Mouse (Mus musculus) lung, postnatal 14 days (tissue): Measurements from ENCODE around the gene Cdc25b.

Experiments used
- DNase-seq: peaks from one replicate; pipeline ENCODE4 v3.0.0; 2021

The Cdc25b gene

GRCm38 (mm10) chr2:131186771-131187601, at the start of gene Cdc25b, which contains the start of gene Spef1:
Gene Cdc25b, plus strand, starts transcription at chr2:131186949.
Gene Spef1, minus strand, starts transcription at chr2:131187282.
- peak; percentile 89 for DNase-seq

- no peak for DNase-seq
Measured at GRCm38 (mm10) chr2:131138296-131138695, 48.5 kb upstream of the Cdc25b start.

- no peak for DNase-seq
Measured at GRCm38 (mm10) chr2:131138760-131139159, 48.0 kb upstream of the Cdc25b start.

GRCm38 (mm10) chr2:131139287-131139686, 47.5 kb upstream of the Cdc25b start:
- no peak for DNase-seq

GRCm38 (mm10) chr2:131139886-131140532, 46.7 kb upstream of the Cdc25b start:
- DNase-seq, result peak; percentile 35

- no peak for DNase-seq
Measured at GRCm38 (mm10) chr2:131140533-131140905, 46.2 kb upstream of the Cdc25b start.

- DNase-seq, result no peak
Measured at GRCm38 (mm10) chr2:131141336-131141986, 45.3 kb upstream of the Cdc25b start.

GRCm38 (mm10) chr2:131142592-131142991, 44.2 kb upstream of the Cdc25b start:
- peak; percentile 86 for DNase-seq

GRCm38 (mm10) chr2:131143007-131143780, 43.6 kb upstream of the Cdc25b start:
- no peak for DNase-seq

- DNase-seq, result no peak
Measured at GRCm38 (mm10) chr2:131145121-131145520, 41.6 kb upstream of the Cdc25b start.

- DNase-seq, result no peak
Measured at GRCm38 (mm10) chr2:131145536-131145935, 41.2 kb upstream of the Cdc25b start.

- no peak for DNase-seq
Measured at GRCm38 (mm10) chr2:131146193-131147042, 40.3 kb upstream of the Cdc25b start.

GRCm38 (mm10) chr2:131147043-131147365, 39.7 kb upstream of the Cdc25b start:
- no peak for DNase-seq

- DNase-seq, result no peak
Measured at GRCm38 (mm10) chr2:131148353-131149253, 38.1 kb upstream of the Cdc25b start.

GRCm38 (mm10) chr2:131149254-131149578, 37.5 kb upstream of the Cdc25b start:
- no peak for DNase-seq

- DNase-seq, result no peak
Measured at GRCm38 (mm10) chr2:131152166-131152730, 34.5 kb upstream of the Cdc25b start.

- DNase-seq, result no peak
Measured at GRCm38 (mm10) chr2:131154036-131154435, 32.7 kb upstream of the Cdc25b start.

GRCm38 (mm10) chr2:131156987-131157386, 29.8 kb upstream of the Cdc25b start:
- DNase-seq, result no peak

GRCm38 (mm10) chr2:131159491-131159910, 27.2 kb upstream of the Cdc25b start:
- DNase-seq, result peak; percentile 49

GRCm38 (mm10) chr2:131159938-131160581, 26.7 kb upstream of the Cdc25b start, which contains the start of gene 1700037H04Rik:
Gene 1700037H04Rik, minus strand, starts transcription at chr2:131160081.
- DNase-seq, result peak; percentile 97
